Mouse (Mus musculus): Measurements from ENCODE around the gene Gm9376.

Gm9376 gene

GRCm38 (mm10) chr14:118266660-118267059 is at the start of gene Gm9376:
Gm9376 (plus strand) TSS chr14:118266960.
- DNase-seq (ENCODE audit: low read depth): no peak

DNA sequence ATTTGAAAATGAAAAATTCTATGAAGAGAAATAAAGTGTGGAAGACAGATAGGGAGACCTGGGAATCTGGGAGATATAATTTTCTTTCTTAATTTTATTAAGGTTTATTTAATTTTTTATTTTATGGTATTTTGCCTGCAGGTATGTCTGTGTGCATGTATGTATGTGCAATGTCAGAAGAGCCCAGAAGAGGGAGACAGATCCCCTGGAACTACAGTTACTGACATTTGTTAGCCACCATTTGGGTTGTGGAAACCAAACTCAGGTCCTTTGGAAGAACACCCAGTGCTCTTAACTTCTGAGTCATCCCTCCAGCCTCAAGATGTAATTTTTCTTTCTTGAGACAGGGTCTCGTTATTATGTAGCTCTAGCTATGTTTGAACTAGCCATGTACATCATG is 45.9 kb upstream of the Gm9376 start:
- DNase-seq (ENCODE audit: low read depth): no peak

DNA sequence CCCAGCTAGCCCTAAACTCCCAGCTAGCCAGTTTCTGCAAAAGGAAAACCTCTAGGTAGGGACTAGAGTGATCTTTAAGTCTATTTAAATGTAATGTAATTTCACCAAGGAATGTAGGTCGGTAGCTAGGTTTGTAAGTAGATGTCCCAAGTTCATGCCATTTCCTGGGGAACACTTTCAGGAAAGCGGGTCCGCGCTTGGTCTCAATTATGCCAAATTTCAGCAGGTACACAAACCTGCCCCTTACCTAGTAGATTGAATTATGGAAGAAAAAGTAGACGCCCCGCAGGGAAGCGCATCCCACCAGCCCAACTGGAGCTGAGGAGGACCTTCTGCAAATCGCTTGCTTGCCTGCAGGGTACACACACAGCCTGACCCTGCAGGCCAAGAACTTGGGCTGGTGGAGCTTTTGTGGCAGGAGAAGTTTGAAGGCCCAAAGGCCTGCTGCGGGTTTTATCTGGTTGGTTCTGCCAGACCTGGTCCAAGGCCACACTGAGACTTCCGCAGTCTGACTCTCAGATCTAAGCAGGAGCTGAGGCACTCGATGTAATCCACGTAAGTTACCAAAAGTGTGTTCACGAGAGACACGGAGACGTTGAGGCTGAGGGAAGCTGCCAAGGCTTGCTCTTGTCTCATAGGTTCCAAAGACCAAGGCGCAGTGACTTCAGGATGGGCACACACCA is 41.6 kb upstream of the Gm9376 start:
- no peak for DNase-seq (ENCODE audit: low read depth)

- no peak for DNase-seq (ENCODE audit: low read depth)
Measured at GRCm38 (mm10) chr14:118225911-118226310, 40.8 kb upstream of the Gm9376 start.

DNA sequence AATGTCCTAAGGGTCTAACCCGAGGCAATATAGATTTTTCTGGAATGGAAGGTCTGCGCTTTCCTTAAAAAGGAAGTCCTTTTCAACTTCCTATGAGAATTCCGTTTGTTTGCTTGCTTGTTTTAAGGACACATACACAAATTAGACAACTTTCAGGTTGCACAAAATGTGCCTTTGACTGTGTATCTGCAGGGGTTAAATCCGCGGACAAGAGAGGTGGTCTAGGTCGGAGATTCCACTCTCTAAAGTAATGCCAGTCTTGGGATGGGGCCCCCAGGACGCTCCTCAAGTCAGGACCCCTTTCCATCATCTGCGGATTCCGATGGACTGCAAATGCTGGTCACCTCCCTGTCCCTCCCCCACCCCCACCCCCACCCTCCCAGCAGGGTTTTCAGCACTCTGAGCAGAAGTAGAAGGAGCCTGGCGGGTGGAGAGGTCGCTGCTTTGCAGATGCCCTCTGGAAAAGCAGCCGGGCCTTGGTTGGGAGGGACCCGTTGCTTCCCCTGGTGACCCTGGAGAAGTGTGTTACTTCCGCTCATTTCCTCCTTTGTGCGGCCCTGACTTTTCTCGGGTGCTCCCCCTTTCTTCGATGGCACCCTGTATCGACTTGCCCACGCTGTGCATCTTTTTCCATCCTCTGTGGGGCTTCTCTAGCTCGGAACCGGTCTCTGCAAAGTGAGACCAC is 40.1 kb upstream of the Gm9376 start:
- no peak for DNase-seq (ENCODE audit: low read depth)

GRCm38 (mm10) chr14:118232381-118232970 is 34.3 kb upstream of the Gm9376 start:
- DNase-seq (ENCODE audit: low read depth): no peak

- no peak for DNase-seq (ENCODE audit: low read depth)
Measured at GRCm38 (mm10) chr14:118233786-118234540, 32.8 kb upstream of the Gm9376 start.

DNA sequence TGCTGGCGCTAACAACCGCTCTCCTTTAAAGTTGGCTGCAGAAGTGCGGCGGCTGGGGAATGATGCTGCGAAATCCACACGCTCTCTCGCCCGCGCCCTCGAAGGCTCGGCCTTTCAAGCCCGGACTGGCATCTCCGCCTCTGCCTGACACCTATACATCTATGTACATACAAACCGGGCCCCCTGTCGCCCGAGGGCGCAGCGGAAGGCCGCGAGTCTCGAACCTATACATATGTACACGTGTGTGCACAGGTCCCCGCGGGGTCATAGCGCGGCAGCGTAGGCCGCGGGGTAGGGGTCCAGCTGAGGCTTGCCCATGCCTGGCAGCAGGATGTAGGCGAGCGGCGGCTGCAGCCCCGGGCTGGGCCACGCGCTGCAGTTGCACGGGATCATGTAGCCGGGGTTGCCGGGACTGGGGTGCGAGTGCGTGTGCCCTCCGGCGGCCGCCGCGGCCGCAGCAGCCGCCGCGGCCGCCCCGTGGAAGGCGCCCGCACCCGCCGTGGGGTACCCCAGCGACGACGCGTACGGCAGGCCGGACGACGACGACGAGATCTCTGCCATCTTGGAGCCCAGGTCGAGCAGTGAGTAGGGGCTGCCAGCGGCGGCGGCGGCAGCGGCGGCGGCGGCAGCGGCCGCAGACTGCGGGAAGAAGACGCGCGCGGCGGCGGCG is 32.1 kb upstream of the Gm9376 start:
- DNase-seq (ENCODE audit: low read depth): no peak

DNA sequence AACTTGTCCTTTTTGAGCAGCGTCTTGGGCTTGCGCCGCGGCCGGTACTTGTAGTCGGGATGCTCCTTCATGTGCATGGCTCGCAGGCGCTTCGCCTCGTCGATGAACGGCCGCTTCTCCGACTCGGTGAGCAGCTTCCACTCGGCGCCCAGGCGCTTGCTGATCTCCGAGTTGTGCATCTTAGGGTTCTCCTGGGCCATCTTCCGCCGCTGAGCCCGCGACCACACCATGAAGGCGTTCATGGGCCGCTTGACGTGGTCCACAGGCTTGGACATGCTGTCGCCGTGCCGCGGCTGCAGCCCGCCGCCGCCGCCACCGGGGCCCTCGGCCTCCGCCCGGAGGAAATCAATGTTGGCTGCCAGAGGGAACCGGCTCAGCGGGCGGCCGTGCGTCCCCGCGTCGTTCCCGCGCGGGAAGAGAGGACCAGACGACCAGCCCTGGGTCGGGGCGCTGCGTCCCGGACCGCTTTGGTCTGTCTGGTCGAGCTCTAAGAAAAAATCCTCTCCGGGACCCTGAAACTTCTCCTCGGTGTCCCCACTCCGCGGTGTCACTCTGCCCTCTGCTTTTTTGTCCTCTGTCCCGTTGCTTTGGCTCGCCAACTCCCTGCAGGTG is 31.3 kb upstream of the Gm9376 start:
- DNase-seq (ENCODE audit: low read depth): no peak

DNA sequence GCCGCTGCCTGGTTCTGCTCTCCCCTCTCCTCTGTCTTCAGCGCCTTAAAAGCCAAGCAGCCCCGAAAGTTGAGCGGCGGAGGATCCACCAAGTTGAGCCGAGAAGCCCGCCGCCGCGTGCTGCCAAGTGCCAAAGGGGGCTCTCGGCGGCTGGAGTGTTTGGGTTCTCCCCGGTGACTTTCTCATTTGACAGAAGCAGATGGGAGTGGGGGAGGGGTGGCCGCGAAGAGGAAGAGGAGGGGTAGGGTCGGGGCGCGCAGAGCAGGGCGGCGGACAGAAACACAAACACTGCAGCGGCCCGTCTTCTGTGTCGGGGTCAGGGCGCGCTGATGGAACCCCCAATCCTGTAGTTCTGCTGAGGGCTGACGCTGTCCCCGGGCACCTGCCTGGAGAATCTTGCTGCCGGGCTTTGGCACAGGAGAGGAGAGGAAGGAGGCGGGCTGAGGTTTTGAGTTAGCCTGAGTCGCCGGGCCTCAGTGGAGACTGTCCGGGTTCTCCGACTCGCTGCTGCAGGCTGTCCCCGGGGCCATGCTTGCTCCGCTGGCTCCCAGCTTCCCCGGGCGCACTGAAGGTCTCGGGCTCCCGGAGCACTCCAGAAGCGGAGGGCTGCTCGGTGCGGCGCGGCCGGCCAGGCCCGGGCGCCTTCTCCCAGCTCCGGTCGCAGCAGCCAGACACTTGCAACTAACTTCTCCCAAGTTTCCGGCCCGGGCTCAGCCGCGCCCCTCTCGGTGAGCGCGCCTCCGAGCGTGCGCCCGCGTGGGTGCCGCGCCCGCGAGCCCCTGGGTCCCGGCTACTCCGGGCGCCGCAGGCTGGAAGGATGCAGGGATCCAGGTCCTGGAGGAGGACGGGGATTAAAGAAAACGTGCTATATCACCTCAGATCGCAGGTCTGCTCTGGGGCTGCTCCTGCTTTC is 30.5 kb upstream of the Gm9376 start:
- DNase-seq (ENCODE audit: low read depth): no peak

- no peak for DNase-seq (ENCODE audit: low read depth)
Measured at GRCm38 (mm10) chr14:118236886-118237289, 29.9 kb upstream of the Gm9376 start, which contains the start of gene Sox21. Sox21 (minus strand) TSS chr14:118237030.

DNA sequence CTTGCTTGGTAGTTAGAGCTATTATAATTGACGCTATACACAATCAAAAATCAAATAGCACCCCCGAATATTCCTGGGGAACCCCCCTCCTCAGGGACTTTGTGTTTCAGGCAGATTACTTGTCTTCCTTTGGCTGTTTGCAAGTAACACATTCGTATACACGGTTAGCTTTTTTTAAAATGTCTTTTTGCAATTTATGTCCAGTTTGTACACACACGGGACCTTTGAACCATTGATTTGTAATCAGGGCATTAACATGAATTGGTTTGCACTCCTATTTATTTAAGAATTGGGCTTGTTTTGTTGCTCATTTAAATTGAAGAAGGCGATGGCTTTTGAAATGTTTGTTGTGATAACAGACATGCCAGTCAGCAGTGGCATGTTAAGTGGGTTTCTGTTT is 29.0 kb upstream of the Gm9376 start:
- DNase-seq (ENCODE audit: low read depth): no peak

DNA sequence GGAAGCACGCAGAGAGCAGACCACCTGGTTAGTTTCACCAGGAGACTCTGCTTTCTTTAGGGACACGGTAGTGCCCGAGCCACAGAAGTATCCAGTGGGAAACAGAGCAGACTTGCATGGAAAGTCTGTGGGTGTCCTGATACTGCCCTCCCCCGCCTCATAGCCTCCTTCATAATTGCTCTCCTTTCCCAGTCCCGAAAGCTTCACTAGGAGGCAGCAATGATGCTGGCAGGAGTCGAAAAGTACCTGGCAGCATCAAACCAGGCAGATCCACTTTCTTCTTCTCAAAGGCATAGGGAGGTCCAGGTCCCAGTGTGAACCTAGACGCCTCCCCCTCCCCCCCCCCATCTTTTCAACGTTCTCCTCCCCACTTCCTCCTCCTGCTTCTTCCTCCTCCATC is 27.4 kb upstream of the Gm9376 start:
- no peak for DNase-seq (ENCODE audit: low read depth)

DNA sequence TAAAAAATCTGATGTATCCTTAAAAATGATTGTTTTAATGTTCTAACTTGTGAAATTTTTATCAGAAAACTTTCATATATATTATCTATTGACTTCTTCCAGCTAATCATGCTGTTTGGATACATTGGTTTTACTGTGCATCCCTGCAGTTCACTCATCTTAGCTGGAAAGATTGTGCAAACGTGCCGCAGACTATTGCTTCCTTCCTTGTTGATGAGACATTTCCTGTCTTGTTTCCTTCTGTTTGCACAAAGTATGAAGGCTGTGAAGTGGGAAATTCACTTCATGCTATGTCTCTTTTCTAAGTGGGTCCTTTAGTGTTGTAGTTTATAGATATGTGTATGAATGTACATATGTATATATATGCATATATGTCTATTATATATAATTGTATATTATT is 25.3 kb upstream of the Gm9376 start:
- no peak for DNase-seq (ENCODE audit: low read depth)

GRCm38 (mm10) chr14:118253381-118253780 is 13.4 kb upstream of the Gm9376 start:
- no peak for DNase-seq (ENCODE audit: low read depth)

GRCm38 (mm10) chr14:118268849-118269248 is 2.1 kb downstream of the Gm9376 start:
- DNase-seq (ENCODE audit: low read depth): no peak

DNA sequence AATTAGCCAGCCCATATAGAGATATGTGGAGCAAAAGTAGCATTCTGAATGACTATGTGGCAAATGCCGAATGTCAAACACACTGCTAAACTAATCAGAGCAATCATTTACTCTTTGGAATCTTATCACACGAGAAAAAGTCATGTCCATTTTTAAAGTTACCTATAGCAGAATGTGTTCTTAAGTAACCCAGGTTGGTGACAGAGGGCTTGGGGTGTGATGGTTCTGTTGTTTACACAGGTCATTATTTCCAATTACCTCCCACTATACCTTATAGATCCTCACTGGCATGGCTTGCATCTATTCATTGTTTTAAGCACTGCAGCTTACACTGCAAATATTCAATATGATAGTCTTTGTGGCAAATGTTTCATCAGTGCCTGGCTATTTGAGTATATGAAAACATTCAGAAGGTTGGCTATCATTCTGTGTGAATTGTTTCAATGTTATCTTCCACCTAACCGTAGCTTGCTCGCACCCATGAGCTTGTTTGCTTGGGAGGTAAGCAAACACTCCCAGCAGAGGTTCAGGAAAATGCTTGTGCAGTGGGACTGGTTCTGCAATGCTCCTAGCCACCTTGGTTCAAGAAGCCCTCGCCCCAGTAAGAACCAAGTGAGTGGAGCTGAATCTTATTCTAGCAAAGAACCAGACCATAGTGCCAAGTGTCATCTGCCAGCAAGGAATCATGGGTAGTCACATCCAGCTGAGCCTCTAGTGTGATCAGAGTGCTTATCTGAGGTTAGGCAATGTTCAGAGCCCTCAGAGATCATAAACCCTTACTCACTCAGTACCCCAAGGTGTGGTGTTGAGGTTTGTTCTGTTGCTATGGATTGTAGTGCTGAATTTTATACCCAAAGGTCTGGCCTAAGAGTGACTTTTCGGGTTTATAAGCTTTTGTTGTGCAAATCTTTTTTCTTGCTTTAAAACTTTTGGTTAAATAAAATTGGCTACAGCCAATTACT is 6.1 kb downstream of the Gm9376 start:
- DNase-seq (ENCODE audit: low read depth): no peak

DNA sequence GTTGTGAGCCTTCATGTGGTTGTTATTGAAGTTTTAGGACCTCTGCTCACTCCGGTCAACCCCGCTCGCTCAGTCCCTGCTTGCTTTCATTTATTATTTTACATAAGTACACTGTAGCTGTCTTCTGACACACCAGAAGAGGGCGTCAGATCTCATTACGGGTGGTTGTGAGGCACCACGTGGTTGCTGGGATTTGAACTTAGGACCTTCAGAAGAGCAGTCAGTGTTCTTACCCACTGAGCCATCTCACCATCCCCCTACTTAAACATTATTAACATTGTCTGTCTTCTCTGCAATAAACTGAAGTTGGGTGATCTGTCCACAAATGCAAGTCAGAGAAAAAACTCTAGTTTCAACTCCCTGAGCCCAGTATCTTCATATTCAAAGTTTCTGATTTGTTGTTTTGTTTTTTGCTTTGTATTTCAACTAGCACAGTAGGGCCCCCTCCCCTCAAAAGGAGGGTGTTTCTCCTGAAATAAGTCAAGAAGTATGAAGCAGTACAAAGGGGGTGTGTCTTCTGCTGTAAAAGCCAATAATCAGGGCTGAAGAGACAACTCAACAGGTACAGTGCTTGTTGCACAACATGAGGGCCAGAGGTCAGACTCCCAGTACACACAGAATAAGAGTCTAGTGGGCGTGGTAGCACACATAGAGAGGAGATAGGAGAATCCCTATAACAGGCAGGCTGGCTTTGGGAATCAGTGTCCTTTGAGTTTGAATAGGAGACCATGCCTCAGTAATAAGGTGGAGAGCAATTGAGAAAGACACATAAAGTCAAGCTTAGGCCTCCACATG is 11.1 kb downstream of the Gm9376 start:
- no peak for DNase-seq (ENCODE audit: low read depth)

DNA sequence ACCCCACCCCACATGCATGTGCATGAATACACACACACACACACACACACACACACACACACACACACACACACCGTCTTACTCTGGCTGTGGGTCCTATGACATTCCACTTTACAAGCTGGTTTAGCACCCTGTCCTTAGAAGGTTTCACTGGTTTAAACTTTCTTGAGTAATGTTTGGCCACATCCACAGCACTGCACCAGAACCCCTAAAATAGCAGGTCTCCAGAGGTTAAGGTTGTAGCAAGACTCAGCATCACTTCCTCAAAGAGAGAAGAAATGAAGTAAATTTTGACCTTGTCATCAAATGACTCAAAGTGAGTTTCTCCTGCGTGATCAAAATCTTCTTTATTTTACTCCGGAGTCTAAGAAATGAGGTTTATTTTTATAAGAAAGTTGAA is 15.5 kb downstream of the Gm9376 start:
- DNase-seq (ENCODE audit: low read depth): no peak
